Mouse (Mus musculus): ENCODE data around the gene Tmem258. TPM values are rescaled to one million over a fixed set of nuclear protein-coding genes. Genes with fewer than 3 reads are reported as not detected.

The Tmem258 gene
- total RNA-seq, 2 experiments from 2014 or later, result 166 to 181 TPM

- DNase-seq, result no peak
Measured at GRCm38 (mm10) chr19:10223561-10223960, 19.7 kb downstream of the Tmem258 start.

GRCm38 (mm10) chr19:10224637-10225453 is 21.0 kb downstream of the Tmem258 start:
- DNase-seq, result no peak

- DNase-seq, result no peak
Measured at GRCm38 (mm10) chr19:10225767-10226166, 22.0 kb downstream of the Tmem258 start.

GRCm38 (mm10) chr19:10231016-10231415 is 27.2 kb downstream of the Tmem258 start:
- no peak for DNase-seq

- no peak for DNase-seq
Measured at GRCm38 (mm10) chr19:10231871-10232270, 28.1 kb downstream of the Tmem258 start.

GRCm38 (mm10) chr19:10232327-10233017 is 28.7 kb downstream of the Tmem258 start:
- no peak for DNase-seq

GRCm38 (mm10) chr19:10235784-10236565 is 32.2 kb downstream of the Tmem258 start:
- no peak for DNase-seq

GRCm38 (mm10) chr19:10238477-10238876 is 34.7 kb downstream of the Tmem258 start:
- no peak for DNase-seq

GRCm38 (mm10) chr19:10239419-10239818 is 35.6 kb downstream of the Tmem258 start:
- DNase-seq, result no peak

GRCm38 (mm10) chr19:10239975-10240653 is 36.3 kb downstream of the Tmem258 start:
- no peak for DNase-seq

GRCm38 (mm10) chr19:10240654-10241305 is 37.0 kb downstream of the Tmem258 start, which contains the start of gene Myrf:
TSS of gene Myrf (minus strand) at chr19:10240748.
- DNase-seq, result peak; percentile 92

- no peak for DNase-seq
Measured at GRCm38 (mm10) chr19:10242916-10243315, 39.1 kb downstream of the Tmem258 start.

- DNase-seq, result peak; percentile 76
Measured at GRCm38 (mm10) chr19:10244183-10244582, 40.4 kb downstream of the Tmem258 start.

GRCm38 (mm10) chr19:10247165-10247564 is 43.4 kb downstream of the Tmem258 start:
- DNase-seq, result no peak

- no peak for DNase-seq
Measured at GRCm38 (mm10) chr19:10248128-10248527, 44.3 kb downstream of the Tmem258 start.

Small RNA genes lying within 50 kb of the gene (microRNA-seq; reads per million reads assigned to microRNA genes)
- 2.3 reads per million for gene Mir6993

Other genes starting within 250 kb of the Tmem258 start
- gene Fth1, start 223.4 kb upstream of the Tmem258 start, total RNA-seq (2021), result 1,000 to 10,000 TPM; 2,032 to 2,040 TPM
- under 1 TPM; 0.39 to 0.45 TPM for gene Best1, start 202.4 kb upstream of the Tmem258 start, total RNA-seq (2021)
- 10 to 100 TPM in 1 of 2 experiments, 1 to 10 TPM in 1; 10.0 to 15.0 TPM for gene Rab3il1, start 202.3 kb upstream of the Tmem258 start, total RNA-seq (2021)
- gene Fads3, start 162.4 kb upstream of the Tmem258 start, total RNA-seq (2021), result 10 to 100 TPM; 11.1 to 14.7 TPM
- 100 to 1,000 TPM; 344 to 595 TPM for gene Fads2, start 102.3 kb upstream of the Tmem258 start, total RNA-seq (2021)
- gene Fads1, start 21.1 kb upstream of the Tmem258 start, total RNA-seq (2021), result 100 to 1,000 TPM; 177 to 270 TPM
- gene Fen1, start 155 bp downstream of the Tmem258 start, total RNA-seq (2021), result 10 to 100 TPM; 20.7 to 21.9 TPM
- 1 to 10 TPM; 4.9 to 6.4 TPM for gene Myrf, start 36.7 kb downstream of the Tmem258 start, total RNA-seq (2021)
- gene Dagla, start 100.9 kb downstream of the Tmem258 start, total RNA-seq (2021), result 1 to 10 TPM; 6.3 to 8.4 TPM
- 10 to 100 TPM; 25.8 to 26.3 TPM for gene Syt7, start 185.1 kb downstream of the Tmem258 start, total RNA-seq (2021)

Measured in adrenal gland, postnatal 10 days (tissue).